Mouse (Mus musculus): ENCODE results near the gene Slc18b1.

DNA sequence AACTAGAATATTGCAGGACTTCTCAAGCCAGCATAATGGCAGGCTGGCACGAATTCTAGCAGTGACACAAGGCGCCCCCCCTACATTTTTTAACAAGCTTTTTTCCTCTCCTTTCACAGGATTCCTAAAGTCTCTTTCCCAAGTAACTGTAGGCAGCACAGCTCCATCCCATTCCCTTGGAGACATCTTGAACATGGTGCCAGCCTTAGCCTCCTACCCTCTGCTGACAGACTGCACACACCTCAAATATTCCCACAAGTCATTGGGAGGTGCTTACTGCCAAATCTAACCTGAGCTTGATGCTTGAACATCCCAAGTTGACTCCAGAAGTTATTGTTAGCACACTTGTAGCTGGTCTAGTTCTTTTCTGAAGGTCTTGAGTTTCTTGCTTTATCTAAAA lies 12.7 kb upstream of the Slc18b1 start:
- TF ChIP-seq CTCF (IDR thresholded peaks at IDR 0.05; ENCODE audit: low read depth) (no peak), EP300 (IDR thresholded peaks at IDR 0.05; ENCODE audit: low read depth) (no peak)

All from liver, postnatal 0 days (tissue).